Mouse (Mus musculus): ENCODE data around the gene Scn11a. TPM values are rescaled to one million over a fixed set of nuclear protein-coding genes. Genes with fewer than 3 reads are reported as not detected.

Scn11a gene
- total and polyA plus RNA-seq, 2 experiments from 2014 or later = 0.21 to 0.57 TPM

- no peaks in the 10 kb centered on the region for H3K9me3 ChIP-seq (ENCODE audit: low read length)
- no peaks in the 10 kb centered on the region for H3K36me3 ChIP-seq (ENCODE audit: insufficient read depth)
- no peak overlapping the region for H3K9ac ChIP-seq
- H3K4me1 ChIP-seq (ENCODE audit: insufficient read depth) = no peaks in the 10 kb centered on the region
- no peak for DNase-seq
- no peak for TF ChIP-seq CTCF (IDR thresholded peaks at IDR 0.05; ENCODE audit: low read depth)
- no peak overlapping the region for H3K4me3 ChIP-seq (ENCODE audit: low read depth, low read length)
- no peaks in the 10 kb centered on the region for H3K27me3 ChIP-seq (ENCODE audit: insufficient read depth, low read length)
- ATAC-seq = no peak
- no peak overlapping the region for H3K27ac ChIP-seq (ENCODE audit: low read depth, low read length)
- H3K4me2 ChIP-seq (ENCODE audit: low read depth) = no peak overlapping the region
- WGBS = 46% methylated on average over 5 of the region's 5 CpGs
Observed at GRCm38 (mm10) chr9:119741101-119741786, 84.0 kb downstream of the Scn11a start.

- H3K27ac ChIP-seq (ENCODE audit: low read depth, low read length) = no peak overlapping the region
- H3K9ac ChIP-seq = no peak overlapping the region
- DNase-seq (no peak), ATAC-seq (no peak)
- no peak overlapping the region for H3K4me3 ChIP-seq (ENCODE audit: low read depth, low read length)
- H3K27me3 ChIP-seq (ENCODE audit: insufficient read depth, low read length) = no peaks in the 10 kb centered on the region
- no peak overlapping the region for H3K4me2 ChIP-seq (ENCODE audit: low read depth)
- no peaks in the 10 kb centered on the region for H3K36me3 ChIP-seq (ENCODE audit: insufficient read depth)
- 89% methylated on average over 11 of the region's 11 CpGs for WGBS
- H3K4me1 ChIP-seq (ENCODE audit: insufficient read depth) = no peaks in the 10 kb centered on the region
- H3K9me3 ChIP-seq (ENCODE audit: low read length) = no peaks in the 10 kb centered on the region
- no peak for TF ChIP-seq CTCF (IDR thresholded peaks at IDR 0.05; ENCODE audit: low read depth)
Observed at GRCm38 (mm10) chr9:119728412-119729097, 96.7 kb downstream of the Scn11a start.

- 93% methylated on average over 4 of the region's 4 CpGs for WGBS
- no peak for TF ChIP-seq CTCF (IDR thresholded peaks at IDR 0.05; ENCODE audit: low read depth)
- Histone ChIP-seq H3K27ac (ENCODE audit: low read depth, low read length) (no peak overlapping the region), H3K27me3 (ENCODE audit: insufficient read depth, low read length) (no peaks in the 10 kb centered on the region), H3K9ac (no peak overlapping the region), H3K36me3 (ENCODE audit: insufficient read depth) (no peaks in the 10 kb centered on the region), H3K9me3 (ENCODE audit: low read length) (no peaks in the 10 kb centered on the region), H3K4me2 (ENCODE audit: low read depth) (no peak overlapping the region), H3K4me3 (ENCODE audit: low read depth, low read length) (no peak overlapping the region), H3K4me1 (ENCODE audit: insufficient read depth) (no peaks in the 10 kb centered on the region)
- ATAC-seq (no peak), DNase-seq (no peak)
Observed at GRCm38 (mm10) chr9:119726990-119727389, 98.3 kb downstream of the Scn11a start.

- ATAC-seq (peak; percentile 58), DNase-seq (peak; percentile 11)
- H3K9ac ChIP-seq = no peak overlapping the region
- no peaks in the 10 kb centered on the region for H3K36me3 ChIP-seq (ENCODE audit: insufficient read depth)
- TF ChIP-seq CTCF (IDR thresholded peaks at IDR 0.05; ENCODE audit: low read depth) = no peak
- H3K27me3 ChIP-seq (ENCODE audit: insufficient read depth, low read length) = no peaks in the 10 kb centered on the region
- H3K9me3 ChIP-seq (ENCODE audit: low read length) = no peaks in the 10 kb centered on the region
- no peaks in the 10 kb centered on the region for H3K4me1 ChIP-seq (ENCODE audit: insufficient read depth)
- no peak overlapping the region for H3K4me2 ChIP-seq (ENCODE audit: low read depth)
- no peak overlapping the region for H3K4me3 ChIP-seq (ENCODE audit: low read depth, low read length)
- WGBS = 52% methylated on average over 6 of the region's 6 CpGs
- H3K27ac ChIP-seq (ENCODE audit: low read depth, low read length) = no peak overlapping the region
Observed at GRCm38 (mm10) chr9:119725293-119725862, 99.9 kb downstream of the Scn11a start.

GRCm38 (mm10) chr9:119719222-119719621 lies 106.0 kb downstream of the Scn11a start, which contains the start of gene Scn10a:
Gene Scn10a (minus strand): TSS chr9:119719322.
- DNase-seq = no peak
- Histone ChIP-seq H3K9me3 (ENCODE audit: low read length) (no peaks in the 10 kb centered on the region), H3K4me2 (ENCODE audit: low read depth) (no peak within 1 kb of the TSS), H3K27me3 (ENCODE audit: insufficient read depth, low read length) (no peaks in the 10 kb centered on the region), H3K27ac (ENCODE audit: low read depth, low read length) (no peak within 1 kb of the TSS), H3K4me1 (ENCODE audit: insufficient read depth) (no peaks in the 10 kb centered on the region), H3K36me3 (ENCODE audit: insufficient read depth) (no peaks in the 10 kb centered on the region), H3K9ac (no peak within 1 kb of the TSS), H3K4me3 (ENCODE audit: low read depth, low read length) (no peak within 1 kb of the TSS)
- 78% methylated on average over 11 of the region's 11 CpGs for WGBS
- no peak for ATAC-seq
- TF ChIP-seq CTCF (IDR thresholded peaks at IDR 0.05; ENCODE audit: low read depth) = no peak

- H3K27me3 ChIP-seq (ENCODE audit: insufficient read depth, low read length) = no peaks in the 10 kb centered on the region
- TF ChIP-seq CTCF (IDR thresholded peaks at IDR 0.05; ENCODE audit: low read depth) = no peak
- no peaks in the 10 kb centered on the region for H3K9me3 ChIP-seq (ENCODE audit: low read length)
- H3K36me3 ChIP-seq (ENCODE audit: insufficient read depth) = no peaks in the 10 kb centered on the region
- DNase-seq (no peak), ATAC-seq (no peak)
- H3K4me2 ChIP-seq (ENCODE audit: low read depth) = no peak overlapping the region
- no peaks in the 10 kb centered on the region for H3K4me1 ChIP-seq (ENCODE audit: insufficient read depth)
- no peak overlapping the region for H3K4me3 ChIP-seq (ENCODE audit: low read depth, low read length)
- no peak overlapping the region for H3K9ac ChIP-seq
- 10% methylated on average over 6 of the region's 6 CpGs for WGBS
- no peak overlapping the region for H3K27ac ChIP-seq (ENCODE audit: low read depth, low read length)
Observed at GRCm38 (mm10) chr9:119706700-119707099, 118.6 kb downstream of the Scn11a start.

Other genes starting within 250 kb of the Scn11a start
- gene Scn5a, start 246.4 kb downstream of the Scn11a start, total RNA-seq (2014; rRNA removed) = 3.4 and 8.2 TPM in 2 replicates
- gene Scn5a, start 246.4 kb downstream of the Scn11a start, polyA plus RNA-seq (2015; fragmentation: Nextera tagmentation; extraction: Ambion mirVana) = 0.40 and 0.77 TPM in 2 replicates
- 0.08 and 0.10 TPM in 2 replicates for gene Scn10a, start 106.1 kb downstream of the Scn11a start, total RNA-seq (2014; rRNA removed)
- gene Scn10a, start 106.1 kb downstream of the Scn11a start, polyA plus RNA-seq (2015; fragmentation: Nextera tagmentation; extraction: Ambion mirVana) = 0.15 and 0.16 TPM in 2 replicates
- gene Wdr48, start 69.4 kb upstream of the Scn11a start, total RNA-seq (2014; rRNA removed) = 80.3 and 83.2 TPM in 2 replicates
- gene Wdr48, start 69.4 kb upstream of the Scn11a start, polyA plus RNA-seq (2015; fragmentation: Nextera tagmentation; extraction: Ambion mirVana) = 41.1 and 47.9 TPM in 2 replicates
- 15.3 and 27.9 TPM in 2 replicates for gene Gorasp1, start 112.1 kb upstream of the Scn11a start, total RNA-seq (2014; rRNA removed)
- 20.3 and 24.0 TPM in 2 replicates for gene Gorasp1, start 112.1 kb upstream of the Scn11a start, polyA plus RNA-seq (2015; fragmentation: Nextera tagmentation; extraction: Ambion mirVana)
- 2.5 and 4.3 TPM in 2 replicates for gene Ttc21a, start 112.2 kb upstream of the Scn11a start, total RNA-seq (2014; rRNA removed)
- gene Ttc21a, start 112.2 kb upstream of the Scn11a start, polyA plus RNA-seq (2015; fragmentation: Nextera tagmentation; extraction: Ambion mirVana) = 0.45 and 0.85 TPM in 2 replicates
- gene Csrnp1, start 159.2 kb upstream of the Scn11a start, total RNA-seq (2014; rRNA removed) = 6.3 and 10.9 TPM in 2 replicates
- gene Csrnp1, start 159.2 kb upstream of the Scn11a start, polyA plus RNA-seq (2015; fragmentation: Nextera tagmentation; extraction: Ambion mirVana) = 2.2 and 2.7 TPM in 2 replicates
- not detected in 2 replicates for gene Xirp1, start 198.1 kb upstream of the Scn11a start, total RNA-seq (2014; rRNA removed)
- gene Xirp1, start 198.1 kb upstream of the Scn11a start, polyA plus RNA-seq (2015; fragmentation: Nextera tagmentation; extraction: Ambion mirVana) = not detected in 2 replicates
- 11.2 and 14.7 TPM in 2 replicates for gene Cx3cr1, start 244.4 kb upstream of the Scn11a start, total RNA-seq (2014; rRNA removed)
- 5.1 and 10.6 TPM in 2 replicates for gene Cx3cr1, start 244.4 kb upstream of the Scn11a start, polyA plus RNA-seq (2015; fragmentation: Nextera tagmentation; extraction: Ambion mirVana)

Measured in forebrain, postnatal 0 days (tissue).